Mouse (Mus musculus) C2C12 (cell line): Measurements from ENCODE around the gene Gm45233. TPM values are rescaled to one million over a fixed set of nuclear protein-coding genes. Genes with fewer than 3 reads are reported as not detected.

ENCODE experiments used
- H3K27me3 ChIP-seq: one replicate; pipeline ENCODE4 v1.6.1; 2011; ENCODE audit not compliant: control insufficient read depth, insufficient read depth, insufficient read length
- H3K36me3 ChIP-seq: one replicate; pipeline ENCODE4 v1.6.1; 2011; ENCODE audit not compliant: control insufficient read depth, insufficient read depth
- H3K4me3 ChIP-seq: one replicate; pipeline ENCODE4 v1.5.1; 2011; ENCODE audit warnings: mild to moderate bottlenecking, control low read depth; ENCODE audit not compliant: poor library complexity, insufficient read depth, severe bottlenecking
- H3K79me2 ChIP-seq: one replicate; pipeline ENCODE4 v1.6.1; 2011; ENCODE audit not compliant: control insufficient read depth, insufficient read depth
- H3K79me3 ChIP-seq: one replicate; pipeline ENCODE4 v1.6.1; 2011; ENCODE audit warnings: low read depth, control low read depth
- H3ac ChIP-seq: one replicate; pipeline ENCODE3; 2011; ENCODE audit warnings: low read depth; ENCODE audit not compliant: control insufficient read depth, insufficient read length
- CEBPB ChIP-seq: IDR thresholded peaks from one replicate; pipeline ENCODE4 v1.6.1; 2011; ENCODE audit warnings: low read depth, mild to moderate bottlenecking, control low read depth, moderate library complexity
- CTCF ChIP-seq: IDR thresholded peaks from one replicate; pipeline ENCODE4 v1.5.1; 2011; ENCODE audit not compliant: control insufficient read depth, insufficient read depth, insufficient read length
- FOSL1 ChIP-seq: IDR thresholded peaks from one replicate; pipeline ENCODE4 v1.8.0; 2011; ENCODE audit warnings: mild to moderate bottlenecking, low read length; ENCODE audit not compliant: poor library complexity, insufficient read depth, severe bottlenecking
- MAX ChIP-seq: IDR thresholded peaks from one replicate; pipeline ENCODE4 v1.6.1; 2011; ENCODE audit warnings: mild to moderate bottlenecking, control low read depth
- MYOD1 ChIP-seq: IDR thresholded peaks from one replicate; pipeline ENCODE4 v1.6.1; 2011; ENCODE audit warnings: low read depth; ENCODE audit not compliant: control insufficient read depth, insufficient read length
- MYOG ChIP-seq: IDR thresholded peaks from one replicate; pipeline ENCODE4 v1.6.1; 2011; ENCODE audit not compliant: control insufficient read depth, insufficient read length; ENCODE audit errors: extremely low read depth
- USF1 ChIP-seq: IDR thresholded peaks from one replicate; pipeline ENCODE4 v1.6.1; 2011; ENCODE audit warnings: low read depth, mild to moderate bottlenecking, control low read depth, moderate library complexity
- long read RNA-seq, 2 experiments: library from polyadenylated mRNA; unstranded; transcript quantifications; one replicate each; pipeline ENCODE4 v2.0.0; 2019 to 2020
- polyA plus RNA-seq: library from polyadenylated mRNA; unstranded; fragments of >200 nt; fragmentation: generic; extraction: Trizol; gene quantifications from one replicate; pipeline ENCODE4 v1.2.1, GENCODE M21; 2012; ENCODE audit warnings: missing spikeins

Gene Gm45233
- polyA plus RNA-seq = 0.09 TPM
- long read RNA-seq, experiment 1 = 0 reads
- long read RNA-seq, experiment 2, partial matches to known transcripts = 0 of 1 reads
- long read RNA-seq, experiment 2, other reads (novel, unspliced or antisense) = 1 of 1 reads

- TF ChIP-seq CEBPB (no peak), CTCF (no peak), MYOG (no peak), USF1 (no peak), MAX (no peak), MYOD1 (no peak), FOSL1 (no peak)
- Histone ChIP-seq H3K79me3 (peaks cover 8% of the 10 kb centered on the region), H3K4me3 (peak within 1 kb of the TSS; percentile 27), H3K79me2 (peaks cover 35% of the 10 kb centered on the region), H3K27me3 (no peaks in the 10 kb centered on the region), H3K36me3 (no peaks in the 10 kb centered on the region), H3ac (peak within 1 kb of the TSS; percentile 73)
Measured at GRCm38 (mm10) chr7:43443917-43444293, at the start of gene Gm45233, which contains the start of gene Etfb. Gm45233 (plus strand) TSS chr7:43444128. Etfb (plus strand) TSS chr7:43444083.

- H3ac ChIP-seq = no peak overlapping the region
- no peak overlapping the region for H3K4me3 ChIP-seq
- H3K79me2 ChIP-seq = no peaks in the 10 kb centered on the region
- H3K27me3 ChIP-seq = no peaks in the 10 kb centered on the region
- no peaks in the 10 kb centered on the region for H3K79me3 ChIP-seq
- no peak for TF ChIP-seq USF1
- TF ChIP-seq MYOG = no peak
- TF ChIP-seq MAX = peak; percentile 41
- TF ChIP-seq CEBPB = peak; percentile 51
- no peak for TF ChIP-seq CTCF
- TF ChIP-seq FOSL1 = peak; percentile 89
- TF ChIP-seq MYOD1 = peak; percentile 43
- H3K36me3 ChIP-seq = no peaks in the 10 kb centered on the region
Measured at GRCm38 (mm10) chr7:43399501-43399900, 44.4 kb upstream of the Gm45233 start.

- H3K79me2 ChIP-seq = no peaks in the 10 kb centered on the region
- H3K79me3 ChIP-seq = no peaks in the 10 kb centered on the region
- TF ChIP-seq USF1 (no peak), MYOG (no peak), FOSL1 (no peak), MAX (no peak), CEBPB (no peak), MYOD1 (no peak), CTCF (no peak)
- no peak overlapping the region for H3ac ChIP-seq
- no peaks in the 10 kb centered on the region for H3K27me3 ChIP-seq
- H3K36me3 ChIP-seq = no peaks in the 10 kb centered on the region
- no peak overlapping the region for H3K4me3 ChIP-seq
Measured at GRCm38 (mm10) chr7:43402718-43403117, 41.2 kb upstream of the Gm45233 start.

- TF ChIP-seq MYOG (no peak), USF1 (no peak), FOSL1 (no peak), MYOD1 (no peak), CTCF (no peak), CEBPB (no peak), MAX (no peak)
- H3K79me2 ChIP-seq = no peaks in the 10 kb centered on the region
- no peak overlapping the region for H3ac ChIP-seq
- no peaks in the 10 kb centered on the region for H3K79me3 ChIP-seq
- no peaks in the 10 kb centered on the region for H3K36me3 ChIP-seq
- no peaks in the 10 kb centered on the region for H3K27me3 ChIP-seq
- no peak overlapping the region for H3K4me3 ChIP-seq
Measured at GRCm38 (mm10) chr7:43407573-43407972, 36.4 kb upstream of the Gm45233 start.

GRCm38 (mm10) chr7:43408131-43408553 is 35.8 kb upstream of the Gm45233 start, which contains the start of gene Siglecg:
Siglecg (plus strand) TSS chr7:43408204.
- no peaks in the 10 kb centered on the region for H3K36me3 ChIP-seq
- H3K27me3 ChIP-seq = no peaks in the 10 kb centered on the region
- no peaks in the 10 kb centered on the region for H3K79me2 ChIP-seq
- TF ChIP-seq MAX = no peak
- TF ChIP-seq CTCF = no peak
- no peak for TF ChIP-seq USF1
- no peak for TF ChIP-seq MYOG
- TF ChIP-seq CEBPB = no peak
- TF ChIP-seq FOSL1 = no peak
- no peak for TF ChIP-seq MYOD1
- no peak within 1 kb of the TSS for H3ac ChIP-seq
- H3K4me3 ChIP-seq = no peak within 1 kb of the TSS
- no peaks in the 10 kb centered on the region for H3K79me3 ChIP-seq
